Mouse (Mus musculus) left cerebral cortex, postnatal 14 days (tissue): ENCODE results near the gene Gm20532. TPM values are rescaled to one million over a fixed set of nuclear protein-coding genes. Genes with fewer than 3 reads are reported as not detected.
A peak's percentile ranks its signal among the peaks of the same experiment; 100 is the strongest.

Experiments used
- DNase-seq, 2 experiments: peaks; one replicate each; pipeline ENCODE4 v3.0.0; 2021 to 2022; ENCODE audit warnings: low spot score in 2 of 2, mixed read lengths in 1 of 2
- intact Hi-C: fragments of 180-260 bp; cut with DNase I; formaldehyde crosslinking; loops from one replicate; pipeline ENCODE4 v1.15.1; 2025
- total RNA-seq, 2 experiments: library from RNA; stranded (reverse); gene quantifications; 2 replicates each; pipeline ENCODE4 v1.2.3; 2021

Gm20532 gene
- total RNA-seq, 2 experiments from 2014 or later: not detected

GRCm38 (mm10) chr2:26571400-26571799, 15.0 kb upstream of the Gm20532 start:
- intact Hi-C loops: no loop called here
- no peak for DNase-seq

- intact Hi-C loops: no loop called here
- DNase-seq: no peak
Measured at GRCm38 (mm10) chr2:26571826-26572225, 14.6 kb upstream of the Gm20532 start.

GRCm38 (mm10) chr2:26573396-26573795, 13.0 kb upstream of the Gm20532 start:
- peak; percentile 42 to 67 for DNase-seq

GRCm38 (mm10) chr2:26573807-26574206, 12.6 kb upstream of the Gm20532 start:
- intact Hi-C loops: no loop called here
- DNase-seq: no peak

More at GRCm38 (mm10) chr2:26573396-26573795, 13.0 kb upstream of the Gm20532 start:
- intact Hi-C loops: no loop called here

- intact Hi-C loops: no loop called here
- no peak for DNase-seq
Measured at GRCm38 (mm10) chr2:26574862-26575261, 11.6 kb upstream of the Gm20532 start.

GRCm38 (mm10) chr2:26575378-26575777, 11.1 kb upstream of the Gm20532 start:
- no peak for DNase-seq
- intact Hi-C loops: no loop called here

- DNase-seq: no peak
- intact Hi-C loops: no loop called here
Measured at GRCm38 (mm10) chr2:26575865-26576264, 10.6 kb upstream of the Gm20532 start.

- DNase-seq: no peak
- intact Hi-C loops: no loop called here
Measured at GRCm38 (mm10) chr2:26576462-26576861, 10.0 kb upstream of the Gm20532 start.

- intact Hi-C loops: no loop called here
- DNase-seq: no peak
Measured at GRCm38 (mm10) chr2:26578369-26578768, 8.1 kb upstream of the Gm20532 start.

GRCm38 (mm10) chr2:26579714-26580113, 6.7 kb upstream of the Gm20532 start, which contains the start of gene Egfl7:
Egfl7 (plus strand) TSS chr2:26580014.
- DNase-seq: no peak
- intact Hi-C loops: no loop called here

GRCm38 (mm10) chr2:26580751-26581150, 5.7 kb upstream of the Gm20532 start:
- intact Hi-C loops: no loop called here

GRCm38 (mm10) chr2:26582203-26582602, 4.2 kb upstream of the Gm20532 start:
- no peak for DNase-seq
- intact Hi-C loops: no loop called here

More at GRCm38 (mm10) chr2:26580751-26581150, 5.7 kb upstream of the Gm20532 start:
- DNase-seq: no peak

GRCm38 (mm10) chr2:26582741-26583140, 3.7 kb upstream of the Gm20532 start:
- DNase-seq: no peak
- intact Hi-C loops: no loop called here

GRCm38 (mm10) chr2:26583640-26584039, 2.8 kb upstream of the Gm20532 start:
- no peak for DNase-seq
- intact Hi-C loops: no loop called here

- DNase-seq: peak in 1 of 2 experiments; percentile 44
- intact Hi-C loops: no loop called here
Measured at GRCm38 (mm10) chr2:26585713-26586112, 726 bp upstream of the Gm20532 start.

GRCm38 (mm10) chr2:26587044-26587405, 586 bp downstream of the Gm20532 start:
- peak in 1 of 2 experiments; percentile 28 for DNase-seq
- intact Hi-C loops: no loop called here

- intact Hi-C loops: no loop called here
- no peak for DNase-seq
Measured at GRCm38 (mm10) chr2:26588573-26588972, 2.1 kb downstream of the Gm20532 start.

GRCm38 (mm10) chr2:26589284-26589683, 2.8 kb downstream of the Gm20532 start:
- no peak for DNase-seq
- intact Hi-C loops: no loop called here

GRCm38 (mm10) chr2:26590282-26590681, 3.8 kb downstream of the Gm20532 start:
- intact Hi-C loops: no loop called here
- DNase-seq: no peak

- intact Hi-C loops: no loop called here
- no peak for DNase-seq
Measured at GRCm38 (mm10) chr2:26590962-26591361, 4.5 kb downstream of the Gm20532 start.

GRCm38 (mm10) chr2:26591416-26591815, 5.0 kb downstream of the Gm20532 start:
- no peak for DNase-seq

More at GRCm38 (mm10) chr2:26591416-26591815, 5.0 kb downstream of the Gm20532 start:
- intact Hi-C loops: no loop called here
